Mouse (Mus musculus): ENCODE data around the gene Nfs1. TPM values are rescaled to one million over a fixed set of nuclear protein-coding genes. Genes with fewer than 3 reads are reported as not detected.

Gene Nfs1
- polyA plus RNA-seq, 1 experiment: 24.7 TPM

GRCm38 (mm10) chr2:156180824-156181590, 37.0 kb upstream of the Nfs1 start:
- no peak for TF ChIP-seq CTCF (IDR thresholded peaks at IDR 0.05; ENCODE audit: control insufficient read depth, insufficient read depth, low read length)
- Histone ChIP-seq H3K27ac (ENCODE audit: control insufficient read depth, insufficient read depth, low read depth, low read length, poor library complexity) (peak overlapping the region; percentile 98), H3K4me3 (replicated peaks; ENCODE audit: control insufficient read depth, low read depth, low read length) (peak overlapping the region; percentile 72), H3K4me1 (ENCODE audit: control insufficient read depth, insufficient read depth, low read length) (peaks cover 2% of the 10 kb centered on the region)
- WGBS: 7% methylated on average over 8 of the region's 8 CpGs

GRCm38 (mm10) chr2:156180094-156180821, 36.3 kb upstream of the Nfs1 start, which contains the start of gene Rbm39:
TSS of gene Rbm39 (minus strand) at chr2:156180238.
- H3K4me1 ChIP-seq (ENCODE audit: control insufficient read depth, insufficient read depth, low read length): peaks cover 2% of the 10 kb centered on the region
- peak within 1 kb of the TSS; percentile 98 for H3K27ac ChIP-seq (ENCODE audit: control insufficient read depth, insufficient read depth, low read depth, low read length, poor library complexity)
- WGBS: under 1% methylated on average over 47 of the region's 47 CpGs
- peak within 1 kb of the TSS; percentile 94 for H3K4me3 ChIP-seq (replicated peaks; ENCODE audit: control insufficient read depth, low read depth, low read length)
- TF ChIP-seq CTCF (IDR thresholded peaks at IDR 0.05; ENCODE audit: control insufficient read depth, insufficient read depth, low read length): peak; percentile 60; the same call in 1 of the 2 replicates
- peak; percentile 92 for TF ChIP-seq POLR2A (IDR thresholded peaks at IDR 0.05; ENCODE audit: borderline replicate concordance, control insufficient read depth, low read depth, low read length)

GRCm38 (mm10) chr2:156179796-156180093, 35.8 kb upstream of the Nfs1 start:
- TF ChIP-seq CTCF (IDR thresholded peaks at IDR 0.05; ENCODE audit: control insufficient read depth, insufficient read depth, low read length) (no peak), POLR2A (IDR thresholded peaks at IDR 0.05; ENCODE audit: borderline replicate concordance, control insufficient read depth, low read depth, low read length) (no peak)

GRCm38 (mm10) chr2:156179046-156179795, 35.2 kb upstream of the Nfs1 start:
- peaks cover 2% of the 10 kb centered on the region for H3K4me1 ChIP-seq (ENCODE audit: control insufficient read depth, insufficient read depth, low read length)
- H3K27ac ChIP-seq (ENCODE audit: control insufficient read depth, insufficient read depth, low read depth, low read length, poor library complexity): peak overlapping the region; percentile 98
- peak overlapping the region; percentile 94 for H3K4me3 ChIP-seq (replicated peaks; ENCODE audit: control insufficient read depth, low read depth, low read length)
- TF ChIP-seq POLR2A (IDR thresholded peaks at IDR 0.05; ENCODE audit: borderline replicate concordance, control insufficient read depth, low read depth, low read length): peak; percentile 89
- no peak for TF ChIP-seq CTCF (IDR thresholded peaks at IDR 0.05; ENCODE audit: control insufficient read depth, insufficient read depth, low read length)
- WGBS: under 1% methylated on average over 47 of the region's 47 CpGs

More at GRCm38 (mm10) chr2:156179796-156180093, 35.8 kb upstream of the Nfs1 start:
- H3K4me3 ChIP-seq (replicated peaks; ENCODE audit: control insufficient read depth, low read depth, low read length): peak overlapping the region; percentile 94
- peak overlapping the region; percentile 98 for H3K27ac ChIP-seq (ENCODE audit: control insufficient read depth, insufficient read depth, low read depth, low read length, poor library complexity)
- under 1% methylated on average over 41 of the region's 41 CpGs for WGBS
- peaks cover 2% of the 10 kb centered on the region for H3K4me1 ChIP-seq (ENCODE audit: control insufficient read depth, insufficient read depth, low read length)

- peaks cover 2% of the 10 kb centered on the region for H3K4me1 ChIP-seq (ENCODE audit: control insufficient read depth, insufficient read depth, low read length)
- H3K4me3 ChIP-seq (replicated peaks; ENCODE audit: control insufficient read depth, low read depth, low read length): peak overlapping the region; percentile 41
- WGBS: 42% methylated on average over 7 of the region's 7 CpGs
- no peak overlapping the region for H3K27ac ChIP-seq (ENCODE audit: control insufficient read depth, insufficient read depth, low read depth, low read length, poor library complexity)
- TF ChIP-seq CTCF (IDR thresholded peaks at IDR 0.05; ENCODE audit: control insufficient read depth, insufficient read depth, low read length): no peak
- TF ChIP-seq POLR2A (IDR thresholded peaks at IDR 0.05; ENCODE audit: borderline replicate concordance, control insufficient read depth, low read depth, low read length): no peak
Observed at GRCm38 (mm10) chr2:156177651-156178050, 33.7 kb upstream of the Nfs1 start.

- Histone ChIP-seq H3K4me1 (ENCODE audit: control insufficient read depth, insufficient read depth, low read length) (peaks cover 2% of the 10 kb centered on the region), H3K27ac (ENCODE audit: control insufficient read depth, insufficient read depth, low read depth, low read length, poor library complexity) (no peak overlapping the region), H3K4me3 (replicated peaks; ENCODE audit: control insufficient read depth, low read depth, low read length) (no peak overlapping the region)
- TF ChIP-seq CTCF (IDR thresholded peaks at IDR 0.05; ENCODE audit: control insufficient read depth, insufficient read depth, low read length) (no peak), POLR2A (IDR thresholded peaks at IDR 0.05; ENCODE audit: borderline replicate concordance, control insufficient read depth, low read depth, low read length) (no peak)
- 39% methylated on average over 6 of the region's 6 CpGs for WGBS
Observed at GRCm38 (mm10) chr2:156177079-156177478, 33.1 kb upstream of the Nfs1 start.

- WGBS: 93% methylated on average over 5 of the region's 5 CpGs
Observed at GRCm38 (mm10) chr2:156166557-156166956, 22.6 kb upstream of the Nfs1 start.

GRCm38 (mm10) chr2:156165478-156165877, 21.5 kb upstream of the Nfs1 start:
- TF ChIP-seq POLR2A (IDR thresholded peaks at IDR 0.05; ENCODE audit: borderline replicate concordance, control insufficient read depth, low read depth, low read length): no peak
- no peak for TF ChIP-seq CTCF (IDR thresholded peaks at IDR 0.05; ENCODE audit: control insufficient read depth, insufficient read depth, low read length)
- WGBS: 93% methylated on average over 1 of the region's 1 CpGs
- H3K4me1 ChIP-seq (ENCODE audit: control insufficient read depth, insufficient read depth, low read length): no peaks in the 10 kb centered on the region
- no peak overlapping the region for H3K4me3 ChIP-seq (replicated peaks; ENCODE audit: control insufficient read depth, low read depth, low read length)
- H3K27ac ChIP-seq (ENCODE audit: control insufficient read depth, insufficient read depth, low read depth, low read length, poor library complexity): no peak overlapping the region

More at GRCm38 (mm10) chr2:156166557-156166956, 22.6 kb upstream of the Nfs1 start:
- Histone ChIP-seq H3K4me1 (ENCODE audit: control insufficient read depth, insufficient read depth, low read length) (no peaks in the 10 kb centered on the region), H3K4me3 (replicated peaks; ENCODE audit: control insufficient read depth, low read depth, low read length) (no peak overlapping the region), H3K27ac (ENCODE audit: control insufficient read depth, insufficient read depth, low read depth, low read length, poor library complexity) (no peak overlapping the region)
- TF ChIP-seq POLR2A (IDR thresholded peaks at IDR 0.05; ENCODE audit: borderline replicate concordance, control insufficient read depth, low read depth, low read length) (no peak), CTCF (IDR thresholded peaks at IDR 0.05; ENCODE audit: control insufficient read depth, insufficient read depth, low read length) (no peak)
